Mouse (Mus musculus) midbrain, postnatal 0 days (tissue): Measurements from ENCODE around the gene Atp6v1e1. TPM values are rescaled to one million over a fixed set of nuclear protein-coding genes. Genes with fewer than 3 reads are reported as not detected.
A peak's percentile ranks its signal among the peaks of the same experiment; 100 is the strongest.

Experiments used
- ATAC-seq: fragments of 200-750 bp; cut with Nextera tagmentation; 2 replicates; pipeline ENCODE4 v1.8.0; 2017; ENCODE audit warnings: moderate number of reproducible peaks, mild to moderate bottlenecking, moderate TSS enrichment, moderate library complexity; ENCODE audit not compliant: low FRiP score
- DNase-seq: peaks from one replicate; pipeline ENCODE4 v3.0.0-alpha.2; 2015; ENCODE audit warnings: low spot score
- H3K27ac ChIP-seq: fragments of 300-500 bp; sonication (generic); 2 replicates; pipeline ENCODE4 v1.5.1; 2014; ENCODE audit warnings: low read depth, mild to moderate bottlenecking, low read length, mixed read lengths
- H3K27me3 ChIP-seq: fragments of 300-500 bp; sonication (generic); 2 replicates; pipeline ENCODE4 v1.6.1; 2014; ENCODE audit warnings: low read length, control low read depth, mixed read lengths; ENCODE audit not compliant: insufficient read depth
- H3K36me3 ChIP-seq: fragments of 300-500 bp; sonication (generic); 2 replicates; pipeline ENCODE4 v1.6.1; 2014; ENCODE audit warnings: low read length, control low read depth, mixed read lengths; ENCODE audit not compliant: insufficient read depth
- H3K4me1 ChIP-seq: fragments of 300-500 bp; sonication (generic); 2 replicates; pipeline ENCODE4 v1.6.1; 2014; ENCODE audit warnings: mild to moderate bottlenecking, control low read depth, antibody characterized with exemption, low read length, mixed read lengths; ENCODE audit not compliant: insufficient read depth
- H3K4me2 ChIP-seq: fragments of 300-500 bp; sonication (generic); 2 replicates; pipeline ENCODE4 v1.6.1; 2014; ENCODE audit warnings: low read depth, mild to moderate bottlenecking, low read length, mixed read lengths; ENCODE audit not compliant: poor library complexity, severe bottlenecking
- H3K4me3 ChIP-seq: fragments of 300-500 bp; sonication (generic); 2 replicates; pipeline ENCODE4 v1.5.1; 2014; ENCODE audit warnings: low read depth, mild to moderate bottlenecking, low read length, moderate library complexity
- H3K9ac ChIP-seq: fragments of 300-500 bp; sonication (generic); replicated peaks from 2 replicates; pipeline ENCODE4 v1.6.1; 2014; ENCODE audit warnings: mild to moderate bottlenecking, low read length, moderate library complexity, mixed read lengths; ENCODE audit not compliant: poor library complexity, severe bottlenecking
- H3K9me3 ChIP-seq: fragments of 300-500 bp; sonication (generic); 2 replicates; pipeline ENCODE4 v1.6.1; 2016; ENCODE audit warnings: low read length, control low read depth
- CTCF ChIP-seq: IDR thresholded peaks from 2 replicates; pipeline ENCODE4 v1.5.1; 2016; ENCODE audit warnings: antibody characterized with exemption, mild to moderate bottlenecking
- WGBS: fragments of 180-500 bp; shearing (Covaris S2); extraction: QIAGEN DNeasy Blood & Tissue Kit; methylation state at CpG from one replicate; pipeline ENCODE4 v1.1.7; 2014; 5-methylcytosine and 5-hydroxymethylcytosine counted together
- polyA plus RNA-seq: library from polyadenylated mRNA; unstranded; fragments of >200 nt; fragmentation: Nextera tagmentation; extraction: Ambion mirVana; gene quantifications from 2 replicates; pipeline ENCODE4 v1.2.1, GENCODE M21; 2015
- total RNA-seq: library from RNA; depleted of rRNA; stranded (reverse); fragments of >200 nt; gene quantifications from 2 replicates; pipeline ENCODE4 v1.2.3, GENCODE M21; 2014

The Atp6v1e1 gene
- total and polyA plus RNA-seq, 2 experiments from 2014 or later: 251 to 333 TPM

DNA sequence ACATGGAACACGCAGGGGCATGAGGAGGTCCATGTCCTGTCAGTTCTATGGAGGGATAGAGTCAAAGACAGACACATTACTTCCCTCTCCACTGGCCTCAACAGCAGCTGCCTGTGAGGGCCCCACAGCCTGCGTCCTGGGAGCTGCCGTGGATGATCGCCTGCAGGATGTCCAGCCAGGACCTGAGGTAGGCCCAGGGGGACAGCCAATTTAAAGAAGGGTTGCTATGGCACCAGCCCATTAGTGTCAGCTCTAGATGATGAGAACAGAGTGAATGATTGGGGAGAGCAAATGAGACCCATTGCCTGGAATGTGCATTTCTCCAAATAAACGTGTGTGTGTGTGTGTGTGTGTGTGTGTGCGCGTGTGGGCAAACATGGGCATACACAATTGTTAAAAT lies 38.2 kb downstream of the Atp6v1e1 start:
- TF ChIP-seq CTCF: no peak
- 46% methylated on average over 7 of the region's 7 CpGs for WGBS
- DNase-seq (no peak), ATAC-seq (no peak)
- Histone ChIP-seq H3K27me3 (no peaks in the 10 kb centered on the region), H3K36me3 (no peaks in the 10 kb centered on the region), H3K9ac (no peak overlapping the region), H3K4me2 (no peak overlapping the region), H3K27ac (no peak overlapping the region), H3K9me3 (no peaks in the 10 kb centered on the region), H3K4me3 (no peak overlapping the region), H3K4me1 (no peaks in the 10 kb centered on the region)

- Histone ChIP-seq H3K4me2 (no peak overlapping the region), H3K27ac (no peak overlapping the region), H3K4me3 (no peak overlapping the region), H3K9me3 (no peaks in the 10 kb centered on the region), H3K9ac (no peak overlapping the region), H3K36me3 (no peaks in the 10 kb centered on the region), H3K27me3 (no peaks in the 10 kb centered on the region), H3K4me1 (no peaks in the 10 kb centered on the region)
- DNase-seq (no peak), ATAC-seq (no peak)
- 84% methylated on average over 2 of the region's 2 CpGs for WGBS
- no peak for TF ChIP-seq CTCF
These were observed 39.6 kb downstream of the Atp6v1e1 start for GRCm38 (mm10) chr6:120782948-120783347.

DNA sequence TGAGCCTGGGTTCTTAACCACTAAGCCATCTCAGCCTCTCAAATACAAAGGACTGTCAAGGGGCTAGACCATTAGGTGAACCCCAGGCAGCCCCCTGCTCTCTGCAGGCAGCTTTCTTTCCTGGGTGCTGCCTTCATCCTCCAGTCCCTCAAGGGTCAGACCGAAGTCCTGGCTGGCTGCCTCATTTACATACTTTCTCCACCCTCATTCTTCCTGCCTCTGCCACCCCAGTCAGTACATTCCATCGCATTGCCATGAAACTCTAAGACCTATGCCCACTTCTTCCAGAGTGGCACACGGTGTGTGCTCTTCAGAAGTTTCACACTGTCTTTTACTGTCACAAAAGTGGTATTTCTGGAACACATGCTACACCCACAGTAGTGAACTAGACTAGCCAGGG lies 44.4 kb downstream of the Atp6v1e1 start:
- Histone ChIP-seq H3K4me3 (no peak overlapping the region), H3K9me3 (no peaks in the 10 kb centered on the region), H3K4me2 (no peak overlapping the region), H3K27me3 (no peaks in the 10 kb centered on the region), H3K27ac (no peak overlapping the region), H3K36me3 (no peaks in the 10 kb centered on the region), H3K9ac (no peak overlapping the region), H3K4me1 (peaks cover 1% of the 10 kb centered on the region)
- 64% methylated on average over 3 of the region's 3 CpGs for WGBS
- ATAC-seq: no peak
- TF ChIP-seq CTCF: no peak
- no peak for DNase-seq

DNA sequence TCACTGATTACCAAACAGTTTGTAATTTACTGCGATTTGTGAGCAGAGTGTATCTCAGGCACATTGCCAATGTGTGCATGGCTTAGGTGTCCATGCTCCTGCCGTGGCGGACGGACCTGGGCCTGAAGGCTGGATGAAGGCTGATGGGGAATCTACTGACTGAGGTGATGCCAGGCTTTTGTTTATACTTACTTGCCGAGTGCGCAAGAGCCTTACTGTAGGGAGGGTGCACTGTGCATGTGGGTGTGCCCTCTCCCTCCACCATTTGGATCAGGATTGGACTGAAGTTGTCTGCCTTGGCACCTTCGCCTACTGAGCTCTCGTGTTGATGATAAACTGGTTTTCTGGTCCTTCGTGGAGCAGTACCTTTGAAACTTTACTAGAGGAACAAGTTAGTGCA lies 45.1 kb downstream of the Atp6v1e1 start:
- H3K4me1 ChIP-seq: peaks cover 4% of the 10 kb centered on the region
- no peaks in the 10 kb centered on the region for H3K9me3 ChIP-seq
- no peak for ATAC-seq
- H3K4me3 ChIP-seq: no peak overlapping the region
- TF ChIP-seq CTCF: no peak
- H3K4me2 ChIP-seq: no peak overlapping the region
- H3K9ac ChIP-seq: no peak overlapping the region
- H3K27me3 ChIP-seq: no peaks in the 10 kb centered on the region
- 90% methylated on average over 9 of the region's 9 CpGs for WGBS
- no peak overlapping the region for H3K27ac ChIP-seq
- no peaks in the 10 kb centered on the region for H3K36me3 ChIP-seq
- DNase-seq: no peak

DNA sequence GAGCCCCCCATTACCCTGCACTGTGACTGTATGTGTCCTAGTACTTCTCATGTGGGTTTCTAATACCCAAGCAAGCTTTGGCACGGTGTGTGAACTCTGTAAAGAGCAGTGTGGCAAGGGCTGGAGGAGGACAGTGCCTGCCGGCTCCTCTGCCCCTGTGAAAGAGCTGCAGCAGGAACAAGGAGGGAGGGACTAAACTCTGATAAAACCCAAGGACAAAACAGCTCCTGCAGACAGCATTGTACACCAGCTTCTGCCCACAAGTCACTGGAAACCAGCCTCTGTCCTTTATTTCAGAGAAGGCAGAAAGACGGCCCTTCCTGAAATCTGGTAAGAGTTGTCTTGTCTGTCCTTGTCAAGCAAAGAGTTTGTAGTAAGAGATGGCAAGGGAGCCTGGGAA lies 46.3 kb downstream of the Atp6v1e1 start:
- Histone ChIP-seq H3K27ac (0 out of 2 replicates have a peak overlapping the region, but pooled peaks have one; percentile 1), H3K27me3 (no peaks in the 10 kb centered on the region), H3K36me3 (no peaks in the 10 kb centered on the region), H3K4me3 (no peak overlapping the region), H3K4me2 (no peak overlapping the region), H3K4me1 (peaks cover 4% of the 10 kb centered on the region), H3K9ac (no peak overlapping the region), H3K9me3 (no peaks in the 10 kb centered on the region)
- no peak for ATAC-seq
- 86% methylated on average over 3 of the region's 3 CpGs for WGBS
- no peak for TF ChIP-seq CTCF
- DNase-seq: no peak

DNA sequence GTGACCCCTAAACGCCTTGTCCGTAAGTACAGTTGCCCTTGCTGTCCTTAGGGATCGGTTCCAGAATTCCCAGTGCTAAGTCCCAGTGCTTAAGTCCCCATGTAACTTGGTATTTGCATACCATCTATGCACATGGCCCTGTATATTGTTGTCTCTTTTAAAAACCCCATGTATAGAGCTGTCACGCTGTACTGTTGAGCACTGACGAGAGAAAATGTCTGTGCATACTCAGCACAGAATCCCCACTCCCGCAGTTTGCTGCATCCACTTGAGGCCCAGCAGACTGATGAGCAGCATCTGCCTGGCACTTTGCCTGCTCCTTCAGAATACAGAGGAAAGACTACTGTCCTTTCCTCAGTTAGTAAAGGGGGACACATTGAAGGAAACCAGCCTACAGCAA lies 48.8 kb downstream of the Atp6v1e1 start:
- TF ChIP-seq CTCF: no peak
- peak overlapping the region; percentile 70 for H3K27ac ChIP-seq
- H3K9ac ChIP-seq: no peak overlapping the region
- H3K27me3 ChIP-seq: no peaks in the 10 kb centered on the region
- peak overlapping the region; percentile 3; the same call in 1 of the 2 replicates for H3K4me2 ChIP-seq
- no peaks in the 10 kb centered on the region for H3K9me3 ChIP-seq
- no peak overlapping the region for H3K4me3 ChIP-seq
- WGBS: 30% methylated on average over 6 of the region's 6 CpGs
- peaks cover 4% of the 10 kb centered on the region for H3K4me1 ChIP-seq
- ATAC-seq (no peak), DNase-seq (peak; percentile 27)
- no peaks in the 10 kb centered on the region for H3K36me3 ChIP-seq
